Mouse (Mus musculus) cerebellum, postnatal 14 days (tissue): ENCODE results near the gene Bud13.
"Not testable (repeated sequence)": the region's sequence is repeated elsewhere in the genome, so short reads cannot be mapped to it uniquely, and the experiment has no call there.

Experiments
- DNase-seq, 2 experiments: peaks; one replicate each; pipeline ENCODE4 v3.0.0; 2021; ENCODE audit warnings: mixed read lengths in 2 of 2

The Bud13 gene

GRCm38 (mm10) chr9:46309121-46309520 is 26.3 kb downstream of the Bud13 start:
- peak; percentile 33 to 62 for DNase-seq

GRCm38 (mm10) chr9:46314507-46314906 is 31.7 kb downstream of the Bud13 start:
- peak; percentile 85 to 88 for DNase-seq

GRCm38 (mm10) chr9:46314921-46315320 is 32.1 kb downstream of the Bud13 start:
- DNase-seq = no peak

GRCm38 (mm10) chr9:46315807-46316365 is 33.1 kb downstream of the Bud13 start:
- peak in 1 of 2 experiments; percentile 32 for DNase-seq

GRCm38 (mm10) chr9:46316388-46316787 is 33.6 kb downstream of the Bud13 start:
- DNase-seq = peak; percentile 52 to 65

- peak; percentile 41 for DNase-seq
Measured at GRCm38 (mm10) chr9:46316909-46317308, 34.1 kb downstream of the Bud13 start.

- DNase-seq = peak in 1 of 2 experiments; percentile 25
Measured at GRCm38 (mm10) chr9:46317957-46318356, 35.1 kb downstream of the Bud13 start.

GRCm38 (mm10) chr9:46319886-46320285 is 37.1 kb downstream of the Bud13 start, which contains the start of gene 4931429L15Rik:
4931429L15Rik (minus strand) TSS chr9:46319986.
- DNase-seq = not testable (repeated sequence)

GRCm38 (mm10) chr9:46320461-46320860 is 37.7 kb downstream of the Bud13 start:
- DNase-seq = no peak

- no peak for DNase-seq
Measured at GRCm38 (mm10) chr9:46326694-46327405, 44.0 kb downstream of the Bud13 start.

- DNase-seq = peak; percentile 47 to 64
Measured at GRCm38 (mm10) chr9:46327706-46328571, 45.1 kb downstream of the Bud13 start.

GRCm38 (mm10) chr9:46328572-46329249 is 45.9 kb downstream of the Bud13 start:
- peak; percentile 82 to 87 for DNase-seq

- peak in 1 of 2 experiments; percentile 24 for DNase-seq
Measured at GRCm38 (mm10) chr9:46329250-46329648, 46.4 kb downstream of the Bud13 start.

GRCm38 (mm10) chr9:46329801-46330585 is 47.2 kb downstream of the Bud13 start:
- no peak for DNase-seq

GRCm38 (mm10) chr9:46330586-46330895 is 47.7 kb downstream of the Bud13 start:
- no peak for DNase-seq

- no peak for DNase-seq
Measured at GRCm38 (mm10) chr9:46331301-46331700, 48.5 kb downstream of the Bud13 start.

- peak; percentile 27 to 40 for DNase-seq
Measured at GRCm38 (mm10) chr9:46334471-46335025, 51.7 kb downstream of the Bud13 start.

GRCm38 (mm10) chr9:46335461-46335995 is 52.7 kb downstream of the Bud13 start:
- peak in 1 of 2 experiments; percentile 16 for DNase-seq

GRCm38 (mm10) chr9:46336294-46336693 is 53.5 kb downstream of the Bud13 start:
- DNase-seq = peak in 1 of 2 experiments; percentile 18

- peak; percentile 24 to 30 for DNase-seq
Measured at GRCm38 (mm10) chr9:46337331-46337730, 54.5 kb downstream of the Bud13 start.

GRCm38 (mm10) chr9:46337852-46338291 is 55.1 kb downstream of the Bud13 start:
- DNase-seq = peak; percentile 62 to 64
